Mouse (Mus musculus) forebrain, embryonic 11.5 days (tissue): ENCODE measurements at regions not wholly inside any gene's neighbourhood (a gene's known extent, or its start where the extent isn't known, plus 50 kb on each side); places are given as distances from the start of the nearest gene placed in this dataset.

Experiments used
- ATAC-seq: fragments of 200-750 bp; cut with Nextera tagmentation; replicated peaks from 2 replicates; pipeline ENCODE4 v1.8.0; 2017; ENCODE audit warnings: moderate TSS enrichment; ENCODE audit not compliant: low FRiP score
- DNase-seq: peaks from one replicate; pipeline ENCODE4 v3.0.0-alpha.2; 2017; ENCODE audit warnings: low spot score
- H3K27ac ChIP-seq: fragments of 300-500 bp; sonication (generic); 2 replicates; pipeline ENCODE4 v1.5.1; 2014; ENCODE audit warnings: low read depth, low read length
- H3K27me3 ChIP-seq: fragments of 300-500 bp; sonication (generic); 2 replicates; pipeline ENCODE4 v1.6.1; 2014; ENCODE audit warnings: mild to moderate bottlenecking, low read length, mixed read lengths; ENCODE audit not compliant: control insufficient read depth, insufficient read depth
- H3K36me3 ChIP-seq: fragments of 300-500 bp; sonication (generic); 2 replicates; pipeline ENCODE4 v1.6.1; 2014; ENCODE audit warnings: mild to moderate bottlenecking, low read length, moderate library complexity, mixed read lengths; ENCODE audit not compliant: control insufficient read depth, insufficient read depth
- H3K4me1 ChIP-seq: fragments of 300-500 bp; sonication (generic); replicated peaks from 2 replicates; pipeline ENCODE4 v1.6.1; 2014; ENCODE audit warnings: low read length, mixed read lengths; ENCODE audit not compliant: control insufficient read depth, insufficient read depth
- H3K4me2 ChIP-seq: fragments of 300-500 bp; sonication (generic); 2 replicates; pipeline ENCODE4 v1.6.1; 2014; ENCODE audit warnings: low read depth, mild to moderate bottlenecking, low read length, moderate library complexity, mixed read lengths; ENCODE audit not compliant: severe bottlenecking
- H3K4me3 ChIP-seq: fragments of 300-500 bp; sonication (generic); 2 replicates; pipeline ENCODE4 v1.5.1; 2014; ENCODE audit warnings: low read depth, low read length
- H3K9ac ChIP-seq: fragments of 300-500 bp; sonication (generic); 2 replicates; pipeline ENCODE4 v1.6.1; 2014; ENCODE audit warnings: low read length
- H3K9me3 ChIP-seq: fragments of 300-500 bp; sonication (generic); 2 replicates; pipeline ENCODE4 v1.6.1; 2016; ENCODE audit warnings: low read length, mixed read lengths; ENCODE audit not compliant: control insufficient read depth
- WGBS: fragments of 180-500 bp; shearing (Covaris S2); extraction: QIAGEN DNeasy Blood & Tissue Kit; methylation state at CpG from one replicate; pipeline ENCODE4 v1.1.7; 2014; 5-methylcytosine and 5-hydroxymethylcytosine counted together

DNA sequence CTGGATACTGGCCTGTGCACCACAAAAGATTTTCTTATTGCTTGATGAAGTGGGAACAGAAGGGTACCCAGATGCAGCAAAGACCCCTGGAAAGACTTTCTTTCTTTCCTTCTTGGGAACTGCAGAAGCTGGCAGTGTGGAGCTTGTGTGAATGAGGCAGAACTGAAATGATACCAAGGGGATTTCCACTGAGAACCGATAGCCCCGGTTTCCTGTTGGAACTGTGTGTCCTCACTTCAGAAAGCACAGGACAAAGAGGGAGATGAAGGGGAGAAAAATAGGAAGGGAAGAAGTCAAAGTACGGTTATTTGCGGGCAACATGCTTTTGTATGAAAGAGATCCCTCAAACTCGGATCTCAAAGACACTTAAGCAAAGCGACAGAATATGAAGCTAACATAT, 283.7 kb downstream of the Pten start:
- H3K27me3 ChIP-seq = no peaks in the 10 kb centered on the region
- ATAC-seq (no peak), DNase-seq (no peak)
- H3K4me3 ChIP-seq = no peak overlapping the region
- no peaks in the 10 kb centered on the region for H3K9me3 ChIP-seq
- no peak overlapping the region for H3K4me2 ChIP-seq
- no peak overlapping the region for H3K27ac ChIP-seq
- no peak overlapping the region for H3K9ac ChIP-seq
- WGBS = 77% methylated on average over 6 of the region's 6 CpGs
- no peaks in the 10 kb centered on the region for H3K36me3 ChIP-seq
- H3K4me1 ChIP-seq = no peaks in the 10 kb centered on the region

DNA sequence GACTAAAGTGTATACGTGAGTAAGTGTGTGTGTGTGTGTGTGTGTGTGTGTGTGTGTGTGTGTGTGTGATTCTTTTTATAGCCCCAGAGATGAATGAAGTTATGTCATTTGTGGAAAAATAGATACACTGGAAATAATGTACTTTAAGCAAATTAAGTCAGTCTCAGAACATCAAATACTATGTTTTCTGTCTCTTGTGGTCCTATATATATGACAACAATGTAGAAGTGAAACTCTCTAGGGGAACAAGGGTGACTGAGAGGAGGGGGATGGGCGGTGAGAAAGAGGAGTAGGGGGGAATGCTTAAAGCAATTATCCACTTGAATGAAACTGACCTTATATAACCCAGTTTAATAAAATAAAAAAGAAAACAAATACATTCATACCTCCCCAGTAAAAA, 285.5 kb downstream of the Pten start:
- H3K27ac ChIP-seq = no peak overlapping the region
- H3K4me2 ChIP-seq = no peak overlapping the region
- no peaks in the 10 kb centered on the region for H3K27me3 ChIP-seq
- H3K9me3 ChIP-seq = no peaks in the 10 kb centered on the region
- DNase-seq (no peak), ATAC-seq (no peak)
- no peaks in the 10 kb centered on the region for H3K36me3 ChIP-seq
- no peak overlapping the region for H3K9ac ChIP-seq
- no peaks in the 10 kb centered on the region for H3K4me1 ChIP-seq
- no peak overlapping the region for H3K4me3 ChIP-seq
- 77% methylated on average over 2 of the region's 2 CpGs for WGBS

GRCm38 (mm10) chr19:33043696-33044095, 286.4 kb downstream of the Pten start:
- 83% methylated on average over 3 of the region's 3 CpGs for WGBS
- ATAC-seq (no peak), DNase-seq (no peak)
- Histone ChIP-seq H3K36me3 (no peaks in the 10 kb centered on the region), H3K27ac (no peak overlapping the region), H3K9ac (no peak overlapping the region), H3K9me3 (no peaks in the 10 kb centered on the region), H3K4me1 (no peaks in the 10 kb centered on the region), H3K27me3 (no peaks in the 10 kb centered on the region), H3K4me2 (no peak overlapping the region), H3K4me3 (no peak overlapping the region)

DNA sequence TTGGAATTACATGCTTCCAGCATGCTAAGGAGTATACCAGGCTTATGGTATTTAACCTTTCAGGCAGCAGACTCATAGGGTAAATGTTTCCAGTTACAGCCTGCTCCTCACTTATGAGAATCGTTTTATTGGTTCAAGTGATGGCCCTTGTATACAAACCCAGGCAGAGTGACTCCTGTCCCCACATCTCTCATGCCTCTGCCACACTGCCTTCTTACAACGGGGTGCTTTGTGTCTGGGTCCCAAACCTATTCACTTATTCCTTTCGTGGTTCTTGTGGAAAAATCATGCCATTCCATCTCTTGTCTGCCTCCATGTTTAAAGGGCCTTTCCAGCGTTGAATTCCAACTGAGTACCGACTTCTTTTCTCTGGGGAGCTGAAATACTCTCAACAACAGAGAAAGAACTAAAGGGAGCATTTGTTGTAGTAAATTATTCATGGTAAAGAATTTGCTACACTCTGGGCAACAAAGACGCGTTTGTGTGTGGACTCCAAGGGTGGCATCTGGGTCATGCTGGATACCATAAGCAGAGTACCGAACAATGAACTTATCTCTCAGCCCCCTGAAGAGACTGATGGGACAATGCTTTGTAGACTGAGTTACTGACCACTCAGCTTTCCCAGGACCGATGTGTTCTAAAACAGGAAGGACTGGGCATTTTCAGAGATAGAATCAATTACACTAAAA, 291.6 kb downstream of the Pten start:
- no peak for DNase-seq
- no peaks in the 10 kb centered on the region for H3K9me3 ChIP-seq
- H3K4me1 ChIP-seq = no peaks in the 10 kb centered on the region
- H3K27ac ChIP-seq = no peak overlapping the region
- ATAC-seq = 0 out of 2 replicates have a peak, but pooled peaks have one; percentile 51
- no peak overlapping the region for H3K4me2 ChIP-seq
- H3K4me3 ChIP-seq = no peak overlapping the region
- H3K9ac ChIP-seq = no peak overlapping the region
- H3K36me3 ChIP-seq = no peaks in the 10 kb centered on the region
- no peaks in the 10 kb centered on the region for H3K27me3 ChIP-seq
- 61% methylated on average over 9 of the region's 9 CpGs for WGBS

DNA sequence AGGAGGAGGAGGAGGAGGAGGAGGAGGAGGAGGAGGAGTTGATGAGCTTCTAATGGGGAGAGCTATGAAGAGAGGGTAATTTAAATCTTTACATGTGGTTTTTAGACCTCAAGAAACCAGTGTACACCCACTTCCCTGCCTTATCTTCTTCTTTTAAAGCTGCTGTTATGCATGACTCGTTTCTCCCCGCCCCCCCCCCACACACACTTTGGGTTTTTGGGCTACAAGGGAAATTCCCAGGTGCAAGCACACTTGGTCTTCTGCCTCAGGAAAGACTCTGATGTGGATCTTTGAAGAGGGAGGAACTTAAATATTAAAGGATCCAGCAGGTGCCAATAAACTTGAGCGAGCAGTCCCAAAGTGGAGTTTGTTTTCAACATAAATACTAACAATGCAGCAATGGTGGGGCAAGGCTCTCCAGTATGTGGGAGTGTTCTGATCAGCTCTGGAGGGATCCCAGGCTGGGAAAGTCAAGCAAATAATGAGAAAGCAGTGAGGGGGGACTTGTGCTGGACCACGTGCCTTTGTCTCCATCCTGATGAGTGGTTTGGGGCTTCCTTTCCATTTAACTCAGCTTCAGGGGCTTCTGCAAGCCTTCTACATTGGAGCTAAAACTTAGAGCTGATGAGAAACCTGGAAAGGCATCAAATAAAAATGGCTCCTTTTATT, 296.0 kb downstream of the Pten start:
- H3K4me3 ChIP-seq = no peak overlapping the region
- no peak overlapping the region for H3K27ac ChIP-seq
- H3K9me3 ChIP-seq = no peaks in the 10 kb centered on the region
- ATAC-seq (no peak), DNase-seq (no peak)
- H3K9ac ChIP-seq = no peak overlapping the region
- H3K36me3 ChIP-seq = no peaks in the 10 kb centered on the region
- 89% methylated on average over 4 of the region's 4 CpGs for WGBS
- no peaks in the 10 kb centered on the region for H3K4me1 ChIP-seq
- no peak overlapping the region for H3K4me2 ChIP-seq
- no peaks in the 10 kb centered on the region for H3K27me3 ChIP-seq

DNA sequence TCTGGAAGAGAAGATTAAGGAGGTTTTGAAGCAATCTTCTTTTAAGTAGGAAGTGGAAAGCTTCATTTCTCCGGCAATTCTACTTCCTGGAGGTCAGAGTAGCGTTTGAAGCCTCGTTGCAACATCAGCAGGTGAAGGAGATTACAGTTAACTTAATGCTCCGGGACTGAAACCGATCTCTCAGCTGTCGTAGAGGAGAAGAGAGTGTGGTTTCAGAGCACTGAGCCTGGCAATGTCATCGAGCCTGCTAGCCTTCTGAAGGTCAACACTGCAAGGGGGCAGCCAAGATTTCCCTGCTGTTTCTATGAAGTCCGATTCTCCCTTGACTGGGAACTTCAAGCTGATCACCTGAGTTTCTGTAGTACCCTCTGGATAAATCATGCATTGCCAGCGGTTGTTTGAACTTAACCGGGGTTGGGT, 299.1 kb downstream of the Pten start:
- H3K9me3 ChIP-seq = no peaks in the 10 kb centered on the region
- no peaks in the 10 kb centered on the region for H3K4me1 ChIP-seq
- no peak overlapping the region for H3K4me2 ChIP-seq
- H3K27me3 ChIP-seq = no peaks in the 10 kb centered on the region
- no peak for ATAC-seq
- no peak for DNase-seq
- no peak overlapping the region for H3K27ac ChIP-seq
- H3K9ac ChIP-seq = no peak overlapping the region
- no peak overlapping the region for H3K4me3 ChIP-seq
- H3K36me3 ChIP-seq = no peaks in the 10 kb centered on the region
- WGBS = 75% methylated on average over 10 of the region's 10 CpGs

DNA sequence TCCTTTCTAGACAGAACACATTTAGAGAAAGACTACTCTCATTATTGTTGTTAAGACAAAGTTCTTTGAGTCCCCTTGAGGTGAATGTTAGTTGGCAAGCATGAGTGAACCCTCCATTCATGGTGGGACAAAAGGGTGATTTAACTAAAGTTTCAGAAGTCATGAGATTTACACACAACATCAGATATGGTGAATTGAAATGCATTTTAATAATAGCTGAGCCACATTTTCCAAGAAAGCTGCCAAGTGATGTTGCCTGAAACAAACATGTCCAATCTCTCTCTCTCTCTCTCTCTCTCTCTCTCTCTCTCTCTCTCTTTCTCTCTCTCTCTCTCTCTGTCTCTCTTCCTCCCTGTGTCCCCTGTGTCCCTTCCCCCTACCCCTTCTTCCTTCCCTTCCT, 303.7 kb downstream of the Pten start:
- H3K4me1 ChIP-seq = no peaks in the 10 kb centered on the region
- no peak overlapping the region for H3K27ac ChIP-seq
- no peak for DNase-seq
- H3K4me3 ChIP-seq = no peak overlapping the region
- no peaks in the 10 kb centered on the region for H3K9me3 ChIP-seq
- no peaks in the 10 kb centered on the region for H3K36me3 ChIP-seq
- H3K4me2 ChIP-seq = no peak overlapping the region
- ATAC-seq = no peak
- no peak overlapping the region for H3K9ac ChIP-seq
- no peaks in the 10 kb centered on the region for H3K27me3 ChIP-seq

DNA sequence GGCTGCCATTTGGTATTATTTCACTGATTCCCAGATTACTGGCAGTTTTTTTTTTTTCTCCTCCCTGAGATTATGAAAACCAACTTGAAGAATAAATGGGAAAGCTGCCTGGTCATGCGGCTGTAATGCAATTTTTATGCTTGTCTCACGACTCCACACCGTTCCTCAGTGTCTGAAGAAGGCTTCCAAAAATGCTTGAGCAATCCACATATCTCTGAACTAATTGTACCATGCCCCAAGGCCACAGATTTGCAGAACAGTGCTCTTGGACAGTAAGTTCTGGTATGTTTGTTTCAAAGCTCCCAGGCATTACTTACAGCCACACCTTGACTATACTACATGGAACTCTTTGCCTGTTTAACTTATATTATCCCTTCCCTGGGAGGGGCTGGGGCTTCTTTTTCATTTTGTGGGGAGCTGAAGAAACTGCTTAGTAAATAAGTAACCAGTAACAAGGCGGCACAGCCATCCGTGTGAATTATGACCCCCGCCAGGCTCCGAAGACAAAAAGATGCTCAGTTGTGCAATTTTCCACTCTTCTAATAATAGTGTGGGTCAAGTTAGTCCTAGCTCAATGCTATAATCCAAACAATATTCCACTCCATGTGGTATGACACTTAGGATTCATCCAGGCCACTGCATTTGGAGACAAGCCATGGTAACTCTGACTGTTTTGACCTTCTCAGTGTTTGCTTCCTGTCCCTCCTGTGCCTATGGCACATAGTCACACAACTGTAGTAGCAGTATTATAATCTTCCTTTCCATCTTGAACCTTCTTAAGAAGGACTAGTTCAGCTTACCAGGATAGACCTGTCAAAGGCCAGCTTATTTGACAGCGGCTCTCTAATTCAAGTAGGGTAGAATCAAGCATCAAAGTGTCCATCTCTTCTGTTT, 305.1 kb downstream of the Pten start:
- ATAC-seq (no peak), DNase-seq (no peak)
- no peaks in the 10 kb centered on the region for H3K4me1 ChIP-seq
- no peaks in the 10 kb centered on the region for H3K27me3 ChIP-seq
- no peak overlapping the region for H3K27ac ChIP-seq
- H3K4me2 ChIP-seq = no peak overlapping the region
- H3K4me3 ChIP-seq = no peak overlapping the region
- 90% methylated on average over 8 of the region's 8 CpGs for WGBS
- H3K9ac ChIP-seq = no peak overlapping the region
- no peaks in the 10 kb centered on the region for H3K36me3 ChIP-seq
- H3K9me3 ChIP-seq = no peaks in the 10 kb centered on the region
